Mouse (Mus musculus) lung, postnatal 0 days (tissue): ENCODE measurements around the gene Ctsc.

Source experiments
- CTCF ChIP-seq: IDR thresholded peaks from 2 replicates; pipeline ENCODE4 v1.5.1; 2016; ENCODE audit warnings: antibody characterized with exemption, mild to moderate bottlenecking
- EP300 ChIP-seq: IDR thresholded peaks from 2 replicates; pipeline ENCODE4 v1.6.1; 2016; ENCODE audit warnings: antibody characterized with exemption, mild to moderate bottlenecking, control low read depth

GRCm38 (mm10) chr7:88229051-88229450 lies 48.8 kb upstream of the Ctsc start:
- TF ChIP-seq CTCF, result no peak
- TF ChIP-seq EP300, result no peak
